Mouse (Mus musculus) limb, embryonic 14.5 days (tissue): Measurements from ENCODE around the gene Slc25a40. TPM values are rescaled to one million over a fixed set of nuclear protein-coding genes. Genes with fewer than 3 reads are reported as not detected.

Source experiments
- ATAC-seq: fragments of 200-750 bp; cut with Nextera tagmentation; 2 replicates; pipeline ENCODE4 v1.8.0; 2017; ENCODE audit warnings: low read depth, moderate number of reproducible peaks, moderate TSS enrichment; ENCODE audit not compliant: low FRiP score
- DNase-seq: peaks from one replicate; pipeline ENCODE4 v3.0.0-alpha.2; 2015; ENCODE audit warnings: low spot score
- H3K27ac ChIP-seq: fragments of 300-500 bp; sonication (generic); replicated peaks from 2 replicates; pipeline ENCODE4 v1.5.1; 2014; ENCODE audit warnings: low read depth, mild to moderate bottlenecking, low read length, moderate library complexity, mixed read lengths
- H3K27me3 ChIP-seq: fragments of 300-500 bp; sonication (generic); 2 replicates; pipeline ENCODE4 v1.6.1; 2014; ENCODE audit warnings: low read length, mixed read lengths; ENCODE audit not compliant: control insufficient read depth, insufficient read depth
- H3K36me3 ChIP-seq: fragments of 300-500 bp; sonication (generic); 2 replicates; pipeline ENCODE4 v1.6.1; 2014; ENCODE audit warnings: mild to moderate bottlenecking, low read length, moderate library complexity, mixed read lengths; ENCODE audit not compliant: control insufficient read depth, insufficient read depth
- H3K4me1 ChIP-seq: fragments of 300-500 bp; sonication (generic); 2 replicates; pipeline ENCODE4 v1.6.1; 2014; ENCODE audit warnings: antibody characterized with exemption, low read length, mixed read lengths; ENCODE audit not compliant: control insufficient read depth, insufficient read depth
- H3K4me2 ChIP-seq: fragments of 300-500 bp; sonication (generic); replicated peaks from 2 replicates; pipeline ENCODE4 v1.6.1; 2014; ENCODE audit warnings: low read depth, mild to moderate bottlenecking, low read length, moderate library complexity; ENCODE audit not compliant: severe bottlenecking
- H3K4me3 ChIP-seq: fragments of 300-500 bp; sonication (generic); replicated peaks from 2 replicates; pipeline ENCODE4 v1.5.1; 2014; ENCODE audit warnings: low read length
- H3K9ac ChIP-seq: fragments of 300-500 bp; sonication (generic); 2 replicates; pipeline ENCODE4 v1.6.1; 2014; ENCODE audit warnings: mild to moderate bottlenecking, low read depth, low read length, moderate library complexity; ENCODE audit not compliant: severe bottlenecking
- H3K9me3 ChIP-seq: fragments of 300-500 bp; sonication (generic); 2 replicates; pipeline ENCODE4 v1.6.1; 2016; ENCODE audit warnings: low read length; ENCODE audit not compliant: control insufficient read depth
- POLR2A ChIP-seq: fragments of 200-500 bp; IDR thresholded peaks from 2 replicates; pipeline ENCODE4 v1.8.0; 2012; ENCODE audit warnings: inconsistent platforms, mild to moderate bottlenecking, moderate library complexity, borderline replicate concordance; ENCODE audit not compliant: insufficient read depth, insufficient read length; ENCODE audit errors: extremely low read depth
- WGBS: fragments of 180-500 bp; shearing (Covaris S2); extraction: QIAGEN DNeasy Blood & Tissue Kit; methylation state at CpG from one replicate; pipeline ENCODE4 v1.1.7; 2014; 5-methylcytosine and 5-hydroxymethylcytosine counted together
- polyA plus RNA-seq, 2 experiments: library from polyadenylated mRNA; depleted of rRNA in 1 of 2; stranded (reverse) in 1 of 2; unstranded in 1 of 2; fragments of >200 nt; fragmentation: Nextera tagmentation in 1 of 2; extraction: Ambion mirVana in 1 of 2; gene quantifications; 2 replicates each; pipeline versions ENCODE4 v1.2.1 to v1.2.3; 2012 to 2014

Slc25a40 gene
- polyA plus RNA-seq, 2 experiments, result 15.8 to 20.2 TPM

- Histone ChIP-seq H3K4me2 (peak overlapping the region; percentile 64), H3K27ac (no peak overlapping the region), H3K4me3 (peak overlapping the region; percentile 84), H3K27me3 (no peaks in the 10 kb centered on the region), H3K4me1 (peaks cover 6% of the 10 kb centered on the region; the same call in 1 of the 2 replicates), H3K36me3 (peaks cover 9% of the 10 kb centered on the region), H3K9ac (no peak overlapping the region), H3K9me3 (no peaks in the 10 kb centered on the region)
- TF ChIP-seq POLR2A, result no peak
- DNase-seq (no peak), ATAC-seq (no peak)
- WGBS, result 28% methylated on average over 7 of the region's 7 CpGs
These were observed 1.5 kb downstream of the Slc25a40 start for GRCm38 (mm10) chr5:8424116-8424515.

DNA sequence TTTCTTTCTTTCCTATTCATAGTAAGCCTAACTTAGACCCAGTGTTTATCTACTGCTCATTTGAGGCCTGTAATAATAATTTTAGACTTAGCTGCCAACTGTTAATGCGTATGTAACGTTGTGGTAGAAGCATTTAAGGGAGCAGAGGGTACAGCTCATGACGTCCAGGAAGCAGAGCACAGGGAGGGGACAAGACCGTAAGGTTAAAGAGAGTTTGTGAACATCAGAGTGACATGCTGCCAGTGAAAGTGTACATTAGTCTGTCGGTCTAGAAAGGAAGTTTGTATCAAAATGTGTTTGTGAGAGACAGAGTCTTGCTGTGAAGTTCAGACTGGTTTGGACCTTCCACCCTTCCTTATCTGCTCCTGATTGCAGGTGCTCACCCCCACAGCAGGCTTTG lies 3.2 kb downstream of the Slc25a40 start:
- H3K4me1 ChIP-seq, result peaks cover 6% of the 10 kb centered on the region; the same call in 1 of the 2 replicates
- WGBS, result 72% methylated on average over 5 of the region's 5 CpGs
- ATAC-seq (no peak), DNase-seq (no peak)
- H3K9me3 ChIP-seq, result no peaks in the 10 kb centered on the region
- H3K4me3 ChIP-seq, result no peak overlapping the region
- H3K36me3 ChIP-seq, result peaks cover 4% of the 10 kb centered on the region; the same call in 1 of the 2 replicates
- H3K4me2 ChIP-seq, result no peak overlapping the region
- no peak overlapping the region for H3K27ac ChIP-seq
- H3K9ac ChIP-seq, result no peak overlapping the region
- no peaks in the 10 kb centered on the region for H3K27me3 ChIP-seq
- no peak for TF ChIP-seq POLR2A

- no peak for TF ChIP-seq POLR2A
- ATAC-seq, result no peak
- no peaks in the 10 kb centered on the region for H3K27me3 ChIP-seq
These were observed 15.0 kb downstream of the Slc25a40 start for GRCm38 (mm10) chr5:8437481-8438156.

DNA sequence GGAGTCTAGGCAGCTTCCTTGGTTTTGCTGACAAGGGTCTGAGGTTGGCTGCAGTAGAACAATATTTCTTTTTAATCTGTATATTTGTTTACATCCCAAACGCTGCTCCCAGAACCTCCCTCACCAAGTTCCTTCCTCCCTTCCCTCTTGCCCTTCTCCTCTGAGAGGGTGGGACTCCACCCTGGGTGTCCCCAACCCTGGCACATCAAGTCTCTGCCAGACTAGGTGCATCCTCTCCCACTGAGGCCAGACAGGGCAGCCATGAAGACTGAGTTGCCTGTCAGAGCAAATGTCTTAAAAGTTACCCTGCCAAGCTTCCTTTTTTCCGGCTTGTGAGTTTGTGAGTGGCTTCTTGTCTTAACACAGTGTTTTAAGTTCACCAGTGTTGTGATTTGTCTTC lies 16.4 kb downstream of the Slc25a40 start:
- WGBS, result 82% methylated on average over 2 of the region's 2 CpGs
- Histone ChIP-seq H3K9me3 (no peaks in the 10 kb centered on the region), H3K4me3 (no peak overlapping the region), H3K9ac (no peak overlapping the region), H3K27me3 (no peaks in the 10 kb centered on the region), H3K4me1 (no peaks in the 10 kb centered on the region), H3K4me2 (no peak overlapping the region), H3K36me3 (peaks cover 12% of the 10 kb centered on the region; the same call in 1 of the 2 replicates), H3K27ac (no peak overlapping the region)
- TF ChIP-seq POLR2A, result no peak
- ATAC-seq, result no peak
- DNase-seq, result no peak

More at GRCm38 (mm10) chr5:8437481-8438156, 15.0 kb downstream of the Slc25a40 start:
- DNase-seq, result no peak
- Histone ChIP-seq H3K36me3 (peaks cover 12% of the 10 kb centered on the region; the same call in 1 of the 2 replicates), H3K4me1 (no peaks in the 10 kb centered on the region), H3K9me3 (no peaks in the 10 kb centered on the region), H3K9ac (no peak overlapping the region), H3K4me2 (no peak overlapping the region), H3K4me3 (no peak overlapping the region), H3K27ac (no peak overlapping the region)
- WGBS, result 92% methylated on average over 5 of the region's 5 CpGs

DNA sequence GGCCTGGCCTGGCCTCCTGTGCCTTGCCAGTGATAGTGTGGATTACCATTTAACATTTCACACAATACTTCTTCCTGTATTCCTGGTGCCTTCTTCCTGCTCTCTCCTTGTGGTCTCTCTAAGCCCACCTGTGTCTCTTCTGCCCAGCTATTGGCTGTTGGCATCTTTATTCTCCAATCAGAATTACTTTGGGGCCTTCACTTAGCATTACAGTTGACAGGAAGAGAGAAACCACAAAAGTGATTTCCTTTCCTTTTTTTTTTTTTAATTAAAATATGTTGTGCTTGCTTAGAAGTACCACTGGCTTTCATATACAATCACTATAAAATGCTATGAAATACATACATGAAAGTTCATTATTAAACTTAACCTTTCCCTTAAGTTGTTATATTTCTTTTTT lies 32.9 kb downstream of the Slc25a40 start:
- Histone ChIP-seq H3K36me3 (peaks cover 9% of the 10 kb centered on the region), H3K9me3 (no peaks in the 10 kb centered on the region), H3K4me2 (no peak overlapping the region), H3K27ac (no peak overlapping the region), H3K4me1 (no peaks in the 10 kb centered on the region), H3K27me3 (no peaks in the 10 kb centered on the region), H3K9ac (no peak overlapping the region), H3K4me3 (no peak overlapping the region)
- ATAC-seq, result no peak
- no peak for DNase-seq
- TF ChIP-seq POLR2A, result no peak

DNA sequence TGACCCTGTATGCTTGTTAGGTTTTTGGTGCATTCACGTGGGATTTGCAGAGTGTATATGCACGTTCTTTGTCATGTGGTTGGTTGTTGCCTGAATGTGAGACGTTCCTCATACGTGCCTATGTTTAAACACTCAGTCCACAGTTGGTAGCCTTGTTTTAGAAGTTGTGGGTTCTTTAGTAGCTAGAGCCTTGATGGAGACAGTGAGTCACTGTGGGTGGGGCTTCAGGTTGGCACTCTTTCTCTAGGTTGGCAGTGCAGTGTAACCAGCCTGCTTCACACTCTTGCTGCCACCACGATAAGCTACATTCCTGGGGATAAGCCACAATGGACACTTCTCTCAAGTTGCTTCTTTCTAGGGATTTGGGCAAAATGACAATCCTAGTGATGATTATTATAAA lies 33.9 kb downstream of the Slc25a40 start:
- Histone ChIP-seq H3K4me1 (no peaks in the 10 kb centered on the region), H3K27me3 (no peaks in the 10 kb centered on the region), H3K27ac (no peak overlapping the region), H3K9me3 (no peaks in the 10 kb centered on the region), H3K4me3 (no peak overlapping the region), H3K4me2 (no peak overlapping the region), H3K9ac (no peak overlapping the region), H3K36me3 (peaks cover 9% of the 10 kb centered on the region)
- DNase-seq (no peak), ATAC-seq (no peak)
- WGBS, result 86% methylated on average over 5 of the region's 5 CpGs
- no peak for TF ChIP-seq POLR2A
